Mouse (Mus musculus) right cerebral cortex, postnatal 25 days (tissue): ENCODE results near the gene Prpsap2.

Source experiments
- DNase-seq: peaks from one replicate; pipeline ENCODE4 v3.0.0; 2022

The Prpsap2 gene

DNA sequence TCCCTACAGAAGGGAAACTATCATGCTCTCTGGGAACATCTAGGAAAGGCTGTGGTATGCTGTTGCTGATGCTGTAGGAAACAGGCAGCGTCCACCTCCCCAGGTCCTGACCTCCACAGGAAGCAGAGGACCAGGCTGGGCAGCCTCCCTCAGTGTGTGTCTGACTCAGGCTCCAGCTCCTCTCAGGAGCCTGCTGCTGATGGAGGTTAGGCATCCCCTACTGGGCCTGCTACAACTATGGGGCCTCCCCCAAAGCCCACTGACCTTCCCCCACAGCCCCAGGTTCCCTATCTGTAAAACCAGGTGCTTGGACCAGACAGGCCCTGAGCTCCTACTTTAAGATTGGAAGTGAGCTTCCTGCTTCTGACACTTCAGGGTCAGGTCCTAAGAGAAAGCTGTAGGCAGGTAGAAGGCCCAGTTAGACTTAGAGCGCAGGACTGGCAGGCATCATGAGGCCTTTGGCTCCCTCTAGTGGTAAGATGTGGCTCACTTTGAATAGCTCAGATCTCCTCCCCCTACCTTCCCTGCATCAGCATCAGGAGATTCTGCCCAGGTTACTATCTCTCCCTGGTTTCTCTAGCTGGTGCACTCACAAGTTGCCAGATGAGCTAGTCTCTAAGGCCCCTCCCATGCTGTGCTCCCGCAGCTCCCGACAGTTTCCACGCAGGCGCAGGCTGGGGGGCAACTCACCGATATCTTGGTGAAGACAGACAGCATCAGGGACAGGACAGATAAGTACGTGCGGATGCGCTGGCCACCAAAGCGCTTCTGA is 47.4 kb downstream of the Prpsap2 start:
- DNase-seq: peak; percentile 65

DNA sequence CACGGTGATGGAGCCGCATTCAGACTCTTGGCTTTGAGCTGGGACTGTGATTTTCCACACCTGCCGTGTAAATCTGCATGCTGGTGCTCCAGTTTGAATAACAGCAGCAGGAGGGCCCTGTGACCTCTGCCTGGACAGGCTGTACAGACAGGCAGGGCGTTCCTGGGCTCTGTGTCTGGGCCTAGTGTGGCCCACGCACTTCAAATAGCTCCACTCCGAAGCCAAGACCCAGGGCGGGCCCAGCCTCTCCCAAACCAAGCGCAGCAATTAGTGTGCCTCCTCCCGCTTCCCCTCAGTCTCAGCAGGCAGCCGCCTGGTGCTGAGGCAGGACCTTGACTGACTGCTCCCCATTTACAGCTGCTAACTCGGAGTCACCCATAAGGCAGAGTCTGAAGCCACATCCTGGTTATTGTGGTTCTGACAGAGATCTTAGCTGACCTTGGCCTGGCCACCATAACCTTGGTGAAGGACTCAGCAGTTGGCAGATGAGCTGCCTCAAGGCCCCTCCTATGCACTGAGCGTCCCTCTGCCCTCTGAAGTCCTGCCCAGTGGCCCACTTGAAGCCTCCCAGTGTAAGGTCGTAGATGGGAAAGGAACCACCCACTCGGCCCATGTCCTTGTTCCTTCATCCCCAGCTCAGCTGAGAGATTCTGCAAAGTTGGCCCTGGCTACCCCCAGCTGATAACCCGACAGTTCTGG is 48.6 kb downstream of the Prpsap2 start:
- DNase-seq: no peak

GRCm38 (mm10) chr11:61708928-61709327 is 53.0 kb downstream of the Prpsap2 start:
- no peak for DNase-seq

- DNase-seq: no peak
Observed at GRCm38 (mm10) chr11:61706232-61706631, 55.7 kb downstream of the Prpsap2 start.

GRCm38 (mm10) chr11:61705581-61705980 is 56.3 kb downstream of the Prpsap2 start:
- no peak for DNase-seq

DNA sequence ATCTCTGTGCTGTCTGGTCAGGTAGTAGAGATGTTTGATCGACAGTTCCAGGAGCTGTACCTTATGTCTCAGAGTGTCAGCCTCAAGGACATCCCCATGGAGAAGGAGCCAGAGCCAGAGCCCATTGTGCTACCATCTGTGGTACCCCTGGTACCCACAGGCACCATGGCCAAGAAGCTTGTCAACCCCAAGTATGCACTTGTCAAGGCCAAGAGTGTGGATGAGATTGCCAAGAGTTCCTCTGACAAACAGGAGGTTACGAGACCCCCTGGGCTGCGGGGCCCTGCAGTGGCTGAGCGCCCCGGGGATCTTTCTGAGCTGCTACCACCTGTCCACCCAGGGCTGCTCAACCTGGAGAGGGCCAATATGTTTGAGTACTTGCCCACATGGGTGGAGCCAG is 59.4 kb downstream of the Prpsap2 start:
- DNase-seq: no peak

DNA sequence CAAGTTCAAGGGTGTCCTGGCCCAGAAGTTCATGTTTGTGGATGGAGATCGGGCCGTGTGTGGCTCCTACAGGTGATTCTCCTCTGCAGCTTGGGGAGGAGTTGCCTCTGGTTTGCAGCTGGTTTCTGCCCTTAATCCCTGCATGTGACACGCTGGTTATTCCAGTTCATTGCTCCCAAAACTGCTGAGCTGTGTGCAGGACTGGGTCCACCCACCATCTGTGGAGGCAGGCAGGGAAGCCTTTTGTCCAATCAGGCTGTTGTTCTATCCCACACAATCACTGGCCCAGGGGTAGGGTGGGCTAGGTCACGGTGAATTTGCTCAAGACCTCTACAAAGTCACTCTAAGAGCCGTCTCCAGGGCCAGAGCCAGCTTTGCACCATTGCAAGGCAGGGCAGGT is 60.2 kb downstream of the Prpsap2 start:
- DNase-seq: no peak

DNA sequence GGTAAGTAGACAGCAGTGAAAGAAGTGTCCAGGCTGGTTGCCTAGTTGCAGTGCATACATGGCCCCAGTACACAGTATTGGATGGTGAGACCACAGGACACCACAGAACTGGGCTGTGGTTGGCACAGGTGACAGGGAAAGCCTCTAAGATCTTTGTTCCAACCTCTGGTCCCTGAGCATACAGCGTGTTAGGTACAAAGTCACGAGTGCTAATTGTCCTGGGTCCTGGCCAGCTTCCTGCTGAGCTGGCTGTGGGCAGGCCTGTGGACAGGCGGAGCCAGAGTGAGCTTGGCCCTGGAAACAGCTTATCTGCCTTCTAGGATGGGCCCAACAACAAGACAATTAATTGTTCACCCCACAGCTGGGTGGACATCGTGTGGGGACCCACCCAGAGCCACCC is 62.0 kb downstream of the Prpsap2 start:
- no peak for DNase-seq

GRCm38 (mm10) chr11:61699460-61699859 is 62.4 kb downstream of the Prpsap2 start:
- DNase-seq: no peak

- no peak for DNase-seq
Observed at GRCm38 (mm10) chr11:61698852-61699251, 63.0 kb downstream of the Prpsap2 start.

- DNase-seq: no peak
Observed at GRCm38 (mm10) chr11:61692996-61693395, 68.9 kb downstream of the Prpsap2 start.

GRCm38 (mm10) chr11:61687595-61687994 is 74.3 kb downstream of the Prpsap2 start:
- no peak for DNase-seq

DNA sequence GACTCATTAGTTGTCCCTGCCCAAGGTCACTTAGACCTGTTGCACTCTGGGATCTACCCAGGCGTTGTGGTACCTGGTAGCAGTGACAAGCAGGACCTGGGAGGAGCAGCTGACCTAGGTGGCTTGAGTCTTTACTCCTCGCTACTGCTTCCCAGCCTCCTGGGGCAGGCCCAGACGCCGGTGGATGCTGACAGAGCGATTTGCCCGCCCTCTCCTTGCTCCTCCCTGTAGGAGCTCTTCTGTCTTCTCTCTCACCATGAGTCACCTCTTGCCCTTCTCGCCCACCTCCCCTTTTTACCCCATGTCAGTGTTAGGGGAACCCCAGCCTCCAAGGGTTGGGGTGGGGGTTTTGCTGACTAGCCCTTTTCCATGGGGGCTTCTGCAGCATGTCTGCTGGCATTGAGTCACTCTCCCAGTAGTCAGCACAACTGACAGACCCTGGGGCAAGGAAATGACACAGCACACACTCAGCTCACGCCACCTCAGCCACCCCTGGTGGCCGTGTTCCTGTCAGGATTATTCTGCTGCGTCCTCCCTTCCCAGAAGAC is 74.9 kb downstream of the Prpsap2 start:
- no peak for DNase-seq

DNA sequence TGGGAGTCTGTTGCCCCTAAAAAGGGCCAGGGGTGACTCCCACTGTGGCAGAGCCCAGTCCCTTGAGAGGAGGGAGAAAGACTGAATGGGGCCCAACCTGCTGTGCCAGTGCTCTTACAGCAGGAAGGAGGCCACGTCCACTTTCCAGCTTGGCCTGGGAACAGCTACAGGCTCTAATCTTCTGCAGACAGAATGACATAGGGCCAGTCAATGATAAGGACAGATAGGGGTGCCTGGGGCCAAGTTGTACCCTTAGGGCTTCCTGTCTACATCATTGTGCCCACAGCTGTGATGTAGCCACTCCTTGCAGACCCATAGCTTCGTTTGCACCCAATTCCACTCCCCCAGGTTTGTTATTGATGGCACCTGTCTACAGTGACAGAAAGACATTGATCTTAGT is 75.7 kb downstream of the Prpsap2 start:
- no peak for DNase-seq

DNA sequence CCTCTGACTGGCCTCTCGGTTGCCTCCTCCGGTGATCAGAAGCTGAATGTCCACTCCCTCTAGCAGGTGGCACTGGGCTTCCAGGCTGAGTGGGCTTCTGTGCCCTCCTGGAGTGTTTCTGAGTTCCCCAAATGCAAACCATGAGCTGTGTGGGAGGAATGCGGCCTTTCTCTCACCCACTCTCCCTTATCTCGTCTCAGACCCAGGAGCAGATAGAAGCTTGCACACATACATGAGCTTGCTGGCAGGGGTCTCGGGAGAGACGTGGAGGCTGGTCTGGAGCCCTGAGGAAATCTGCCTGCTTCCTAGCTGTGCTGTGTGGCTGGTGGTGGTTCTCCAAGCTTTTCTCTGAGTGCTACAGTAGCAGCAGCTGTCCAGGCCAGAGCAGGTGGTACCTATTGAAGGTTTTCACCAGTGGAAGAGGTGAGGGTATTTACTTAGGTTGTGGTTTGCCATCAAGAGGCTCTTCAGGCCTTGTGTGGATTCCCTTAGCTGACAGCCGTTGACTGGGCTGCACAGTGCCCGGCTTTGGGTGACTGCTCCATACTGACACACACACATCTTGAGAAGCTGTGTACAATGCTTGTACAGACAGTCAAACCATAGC is 76.7 kb downstream of the Prpsap2 start:
- DNase-seq: no peak

GRCm38 (mm10) chr11:61683907-61684731 is 77.8 kb downstream of the Prpsap2 start, which contains the start of gene Fam83g:
Fam83g (plus strand) TSS chr11:61684091.
- DNase-seq: no peak
